Comparison of ENCODE assay signal across 16 mouse cellular contexts in the genomic region with DNA sequence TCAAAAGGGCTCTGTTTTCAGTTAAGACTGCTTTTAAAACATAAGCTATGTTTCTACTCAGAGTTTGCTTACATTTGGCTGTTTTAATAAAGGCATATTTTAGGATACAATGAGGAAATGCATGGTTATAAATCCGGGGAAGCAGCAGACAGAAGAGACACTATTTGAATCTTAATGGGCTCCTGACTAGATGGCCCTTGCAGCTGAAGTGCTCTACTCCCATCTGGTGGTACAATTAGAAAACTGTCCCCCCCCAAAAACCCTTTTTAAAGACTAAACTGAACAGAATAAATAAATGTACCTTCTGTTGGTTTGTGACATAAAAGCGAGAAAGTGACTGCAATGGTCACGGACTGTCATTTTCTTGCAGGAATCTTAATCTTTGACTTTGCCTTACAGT. TPM values are rescaled to one million over a fixed set of nuclear protein-coding genes. Genes with fewer than 3 reads are reported as not detected.
DNase-seq lines count a peak whose midpoint lies in the region; TF ChIP-seq lines count a peak whose summit lies in the region.
"Had no signal": no experiment of that assay in that cellular context is flagged by ENCODE, and none has a peak within 500 bp of the region (broad histone marks: within the 10 kb centered on the region; RNA-seq: fewer than 3 reads in every experiment).

No protein-coding gene starts in this region.

- H3K36me3 ChIP-seq in kidney, adult 2 months (ENCODE audit: control insufficient read depth, insufficient read depth, low read length), result no peaks in the 10 kb centered on the region
- H3K36me3 ChIP-seq: heart, embryonic 13.5 days; neural tube, embryonic 13.5 days; stomach, embryonic 15.5 days had no signal

- WGBS in kidney, adult 2 months, result 69% methylated on average over 3 of the region's 3 CpGs

- H3K27ac ChIP-seq in gastrocnemius, adult 2 months, result no peak overlapping the region
- no peak overlapping the region for H3K27ac ChIP-seq in kidney, adult 2 months (ENCODE audit: insufficient read depth, low read depth, low read length)
- H3K27ac ChIP-seq: heart, embryonic 13.5 days; neural tube, embryonic 13.5 days; stomach, embryonic 15.5 days had no signal

- no peak for TF ChIP-seq POLR2A in kidney, adult 2 months (IDR thresholded peaks at IDR 0.05; ENCODE audit: low read depth, low read length)

- no peaks in the 10 kb centered on the region for H3K4me1 ChIP-seq in kidney, adult 2 months (ENCODE audit: control insufficient read depth, insufficient read depth, low read length)
- H3K4me1 ChIP-seq: neural tube, embryonic 13.5 days; stomach, embryonic 15.5 days had no signal

- intact Hi-C loops in gastrocnemius, adult 2 months (cut with DNase I), result no loop called here
- intact Hi-C loops in left cerebral cortex, postnatal 14 days (cut with DNase I), result no loop called here

- no peak overlapping the region for H3K4me3 ChIP-seq in gastrocnemius, adult 2 months
- H3K4me3 ChIP-seq in kidney, adult 2 months (ENCODE audit: insufficient read depth, low read depth, low read length), result no peak overlapping the region
- H3K4me3 ChIP-seq: heart, embryonic 13.5 days; neural tube, embryonic 13.5 days; stomach, embryonic 15.5 days had no signal

- no peak for DNase-seq in gastrocnemius, adult 2 months
- DNase-seq in gastrocnemius, adult 8-10 months (ENCODE audit: low spot score in 2 of 2), result no peak
- peak; percentile 10 to 28 for DNase-seq in left cerebral cortex, postnatal 14 days (ENCODE audit: low spot score in 2 of 2)
- no peak for DNase-seq in left cerebral cortex, adult 8-10 months (ENCODE audit: low spot score in 2 of 2)
- DNase-seq in 416B (ENCODE audit: low read depth) (peak; percentile 9), adipocyte (ENCODE audit: low spot score) (peak; percentile 18)
- no peak for DNase-seq in urinary bladder, postnatal 14 days (ENCODE audit: low spot score)
- no peak for DNase-seq in kidney, adult 2 months
- DNase-seq: cerebellum, postnatal 25 days; right cerebral cortex, postnatal 4 days had no signal

- H3K27me3 ChIP-seq in kidney, adult 2 months (replicated peaks; ENCODE audit: control insufficient read depth, insufficient read depth, low read length), result no peaks in the 10 kb centered on the region
- H3K27me3 ChIP-seq: stomach, embryonic 15.5 days had no signal

- TF ChIP-seq CTCF in gastrocnemius, adult 2 months (IDR thresholded peaks at IDR 0.05), result peak; percentile 29
- no peak for TF ChIP-seq CTCF in kidney, adult 2 months (conservative IDR thresholded peaks at IDR 0.05; ENCODE audit: insufficient read depth, insufficient read length, low read depth, low read length)

RNA-seq across cellular contexts. Expression of a gene that starts 24.5 kb away (rescaled TPM):
- 10 to 100 TPM in 1 of 2 experiments, 1 to 10 TPM in 1; 9.0 to 11.6 TPM for total RNA-seq in gastrocnemius, adult 2 months (2021)
- total RNA-seq in gastrocnemius, adult 8-10 months (2022), result 10 to 100 TPM in 3 of 4 experiments, 1 to 10 TPM in 1; 9.9 to 12.5 (median 11.1) TPM
- 10 to 100 TPM; 15.4 to 16.3 TPM for total RNA-seq in left cerebral cortex, postnatal 14 days (2021)
- total RNA-seq in left cerebral cortex, adult 8-10 months (2022), result 10 to 100 TPM; 19.5 to 21.5 (median 20.6) TPM
- 7.9 and 11.0 TPM in 2 replicates for polyA plus RNA-seq in kidney, adult 2 months (2012; rRNA removed)

RNA-seq across cellular contexts. Expression of a gene that starts 24.6 kb away (rescaled TPM):
- total RNA-seq in gastrocnemius, adult 2 months (2021), result 10 to 100 TPM; 17.7 to 23.9 TPM
- total RNA-seq in gastrocnemius, adult 8-10 months (2022), result 10 to 100 TPM; 18.2 to 29.3 (median 24.1) TPM
- total RNA-seq in left cerebral cortex, postnatal 14 days (2021), result 10 to 100 TPM in 1 of 2 experiments, 1 to 10 TPM in 1; 9.8 to 12.6 TPM
- total RNA-seq in left cerebral cortex, adult 8-10 months (2022), result 10 to 100 TPM; 10.8 to 17.6 (median 12.5) TPM
- 4.5 and 6.0 TPM in 2 replicates for polyA plus RNA-seq in kidney, adult 2 months (2012; rRNA removed)

RNA-seq across cellular contexts. Expression of a gene that starts 24.7 kb away (rescaled TPM):
- total RNA-seq in gastrocnemius, adult 2 months (2021), result not detected
- not detected for total RNA-seq in gastrocnemius, adult 8-10 months (2022)
- not detected for total RNA-seq in left cerebral cortex, postnatal 14 days (2021)
- not detected for total RNA-seq in left cerebral cortex, adult 8-10 months (2022)
- polyA plus RNA-seq in kidney, adult 2 months (2012; rRNA removed), result 0.06 and 0.11 TPM in 2 replicates
- total RNA-seq: left cerebral cortex, postnatal 25 days; megakaryocyte-erythroid progenitor cell, adult 5-6 weeks had no signal
- polyA plus RNA-seq: CD4-positive, CD25-positive, alpha-beta regulatory T cell, adult 4 months; neural tube, embryonic 13.5 days had no signal

Comparison
In these comparisons a context has a peak if more than half of its experiments do, and no peak if none do; other contexts are left out.
1. DNase-seq: peak in left cerebral cortex, postnatal 14 days (2 of 2), 416B (single experiment) and adipocyte (single experiment); none in gastrocnemius, adult 2 months (single experiment), gastrocnemius, adult 8-10 months (0 of 2), left cerebral cortex, adult 8-10 months (0 of 2), urinary bladder, postnatal 14 days (single experiment) and kidney, adult 2 months (single experiment).